Mouse (Mus musculus): ENCODE measurements at regions not wholly inside any gene's neighbourhood (a gene's known extent, or its start where the extent isn't known, plus 50 kb on each side); places are given as distances from the start of the nearest gene placed in this dataset.

GRCm38 (mm10) chr9:94431540-94431939 is 106.3 kb downstream of the 1190002N15Rik start:
- Histone ChIP-seq H3K9me3 (ENCODE audit: control insufficient read depth, low read length) (no peaks in the 10 kb centered on the region), H3K4me2 (no peak overlapping the region), H3K4me1 (ENCODE audit: control insufficient read depth, insufficient read depth, low read length) (no peaks in the 10 kb centered on the region), H3K27ac (ENCODE audit: low read depth, low read length) (no peak overlapping the region), H3K4me3 (ENCODE audit: low read depth, low read length) (no peak overlapping the region), H3K36me3 (ENCODE audit: control insufficient read depth, insufficient read depth, low read length) (no peaks in the 10 kb centered on the region), H3K9ac (ENCODE audit: low read length) (no peak overlapping the region), H3K27me3 (ENCODE audit: control insufficient read depth, insufficient read depth, low read length) (no peaks in the 10 kb centered on the region)
- DNase-seq (ENCODE audit: low spot score, missing footprints) (no peak), ATAC-seq (ENCODE audit: low FRiP score) (no peak)
- 94% methylated on average over 3 of the region's 3 CpGs for WGBS

- no peak for ATAC-seq (ENCODE audit: low FRiP score)
- WGBS, result 86% methylated on average over 6 of the region's 6 CpGs
- no peak overlapping the region for H3K27ac ChIP-seq (ENCODE audit: low read depth, low read length)
- no peak overlapping the region for H3K9ac ChIP-seq (ENCODE audit: low read length)
- no peak for DNase-seq (ENCODE audit: low spot score, missing footprints)
- no peak overlapping the region for H3K4me3 ChIP-seq (ENCODE audit: low read depth, low read length)
- H3K4me2 ChIP-seq, result no peak overlapping the region
- no peaks in the 10 kb centered on the region for H3K9me3 ChIP-seq (ENCODE audit: control insufficient read depth, low read length)
- no peaks in the 10 kb centered on the region for H3K36me3 ChIP-seq (ENCODE audit: control insufficient read depth, insufficient read depth, low read length)
- H3K27me3 ChIP-seq (ENCODE audit: control insufficient read depth, insufficient read depth, low read length), result no peaks in the 10 kb centered on the region
- no peaks in the 10 kb centered on the region for H3K4me1 ChIP-seq (ENCODE audit: control insufficient read depth, insufficient read depth, low read length)
Observed at GRCm38 (mm10) chr9:94430996-94431395, 106.9 kb downstream of the 1190002N15Rik start.

GRCm38 (mm10) chr9:94426740-94427139 is 111.1 kb downstream of the 1190002N15Rik start:
- H3K36me3 ChIP-seq (ENCODE audit: control insufficient read depth, insufficient read depth, low read length), result no peaks in the 10 kb centered on the region
- WGBS, result 91% methylated on average over 5 of the region's 5 CpGs
- DNase-seq (ENCODE audit: low spot score, missing footprints) (peak; percentile 21), ATAC-seq (ENCODE audit: low FRiP score) (no peak)
- H3K4me1 ChIP-seq (ENCODE audit: control insufficient read depth, insufficient read depth, low read length), result no peaks in the 10 kb centered on the region
- H3K27ac ChIP-seq (ENCODE audit: low read depth, low read length), result no peak overlapping the region
- H3K4me2 ChIP-seq, result no peak overlapping the region
- no peak overlapping the region for H3K4me3 ChIP-seq (ENCODE audit: low read depth, low read length)
- H3K9ac ChIP-seq (ENCODE audit: low read length), result no peak overlapping the region
- no peaks in the 10 kb centered on the region for H3K9me3 ChIP-seq (ENCODE audit: control insufficient read depth, low read length)
- H3K27me3 ChIP-seq (ENCODE audit: control insufficient read depth, insufficient read depth, low read length), result no peaks in the 10 kb centered on the region

GRCm38 (mm10) chr9:94425804-94426203 is 112.1 kb downstream of the 1190002N15Rik start:
- 68% methylated on average over 6 of the region's 6 CpGs for WGBS
- no peaks in the 10 kb centered on the region for H3K9me3 ChIP-seq (ENCODE audit: control insufficient read depth, low read length)
- no peak overlapping the region for H3K27ac ChIP-seq (ENCODE audit: low read depth, low read length)
- no peaks in the 10 kb centered on the region for H3K36me3 ChIP-seq (ENCODE audit: control insufficient read depth, insufficient read depth, low read length)
- no peaks in the 10 kb centered on the region for H3K4me1 ChIP-seq (ENCODE audit: control insufficient read depth, insufficient read depth, low read length)
- H3K4me3 ChIP-seq (ENCODE audit: low read depth, low read length), result no peak overlapping the region
- no peak overlapping the region for H3K9ac ChIP-seq (ENCODE audit: low read length)
- H3K27me3 ChIP-seq (ENCODE audit: control insufficient read depth, insufficient read depth, low read length), result no peaks in the 10 kb centered on the region
- H3K4me2 ChIP-seq, result no peak overlapping the region
- ATAC-seq (ENCODE audit: low FRiP score) (no peak), DNase-seq (ENCODE audit: low spot score, missing footprints) (peak; percentile 41)

GRCm38 (mm10) chr9:94424438-94425135 is 113.3 kb downstream of the 1190002N15Rik start:
- H3K9me3 ChIP-seq (ENCODE audit: control insufficient read depth, low read length), result no peaks in the 10 kb centered on the region
- no peak overlapping the region for H3K4me2 ChIP-seq
- no peak overlapping the region for H3K4me3 ChIP-seq (ENCODE audit: low read depth, low read length)
- no peaks in the 10 kb centered on the region for H3K27me3 ChIP-seq (ENCODE audit: control insufficient read depth, insufficient read depth, low read length)
- H3K36me3 ChIP-seq (ENCODE audit: control insufficient read depth, insufficient read depth, low read length), result no peaks in the 10 kb centered on the region
- 83% methylated on average over 5 of the region's 5 CpGs for WGBS
- DNase-seq (ENCODE audit: low spot score, missing footprints) (peak; percentile 41), ATAC-seq (ENCODE audit: low FRiP score) (no peak)
- no peak overlapping the region for H3K27ac ChIP-seq (ENCODE audit: low read depth, low read length)
- H3K4me1 ChIP-seq (ENCODE audit: control insufficient read depth, insufficient read depth, low read length), result no peaks in the 10 kb centered on the region
- no peak overlapping the region for H3K9ac ChIP-seq (ENCODE audit: low read length)

GRCm38 (mm10) chr9:94410546-94410945 is 127.3 kb downstream of the 1190002N15Rik start:
- no peaks in the 10 kb centered on the region for H3K9me3 ChIP-seq (ENCODE audit: control insufficient read depth, low read length)
- H3K4me1 ChIP-seq (ENCODE audit: control insufficient read depth, insufficient read depth, low read length), result no peaks in the 10 kb centered on the region; the same call in 1 of the 2 replicates
- no peaks in the 10 kb centered on the region for H3K27me3 ChIP-seq (ENCODE audit: control insufficient read depth, insufficient read depth, low read length)
- no peak overlapping the region; the same call in 1 of the 2 replicates for H3K27ac ChIP-seq (ENCODE audit: low read depth, low read length)
- no peak for DNase-seq (ENCODE audit: low spot score, missing footprints)
- no peak overlapping the region for H3K4me2 ChIP-seq
- no peaks in the 10 kb centered on the region for H3K36me3 ChIP-seq (ENCODE audit: control insufficient read depth, insufficient read depth, low read length)
- H3K4me3 ChIP-seq (ENCODE audit: low read depth, low read length), result no peak overlapping the region
- WGBS, result 54% methylated on average over 8 of the region's 8 CpGs
- peak; percentile 59 for ATAC-seq (ENCODE audit: low FRiP score)
- no peak overlapping the region for H3K9ac ChIP-seq (ENCODE audit: low read length)

- Histone ChIP-seq H3K27me3 (ENCODE audit: control insufficient read depth, insufficient read depth, low read length) (no peaks in the 10 kb centered on the region), H3K36me3 (ENCODE audit: control insufficient read depth, insufficient read depth, low read length) (no peaks in the 10 kb centered on the region), H3K9ac (ENCODE audit: low read length) (no peak overlapping the region), H3K4me2 (no peak overlapping the region), H3K27ac (ENCODE audit: low read depth, low read length) (no peak overlapping the region; the same call in 1 of the 2 replicates), H3K4me3 (ENCODE audit: low read depth, low read length) (no peak overlapping the region), H3K9me3 (ENCODE audit: control insufficient read depth, low read length) (no peaks in the 10 kb centered on the region), H3K4me1 (ENCODE audit: control insufficient read depth, insufficient read depth, low read length) (no peaks in the 10 kb centered on the region; the same call in 1 of the 2 replicates)
- 43% methylated on average over 3 of the region's 3 CpGs for WGBS
- ATAC-seq (ENCODE audit: low FRiP score), result peak; percentile 91
- peak; percentile 85 for DNase-seq (ENCODE audit: low spot score, missing footprints)
Observed at GRCm38 (mm10) chr9:94410042-94410441, 127.8 kb downstream of the 1190002N15Rik start.

- no peak overlapping the region for H3K9ac ChIP-seq (ENCODE audit: low read length)
- H3K4me2 ChIP-seq, result no peak overlapping the region
- ATAC-seq (ENCODE audit: low FRiP score) (peak; percentile 57), DNase-seq (ENCODE audit: low spot score, missing footprints) (no peak)
- H3K36me3 ChIP-seq (ENCODE audit: control insufficient read depth, insufficient read depth, low read length), result no peaks in the 10 kb centered on the region
- H3K27me3 ChIP-seq (ENCODE audit: control insufficient read depth, insufficient read depth, low read length), result no peaks in the 10 kb centered on the region
- 0 out of 2 replicates have a peak overlapping the region, but pooled peaks have one; percentile 11 for H3K27ac ChIP-seq (ENCODE audit: low read depth, low read length)
- H3K9me3 ChIP-seq (ENCODE audit: control insufficient read depth, low read length), result no peaks in the 10 kb centered on the region
- no peak overlapping the region for H3K4me3 ChIP-seq (ENCODE audit: low read depth, low read length)
- H3K4me1 ChIP-seq (ENCODE audit: control insufficient read depth, insufficient read depth, low read length), result no peaks in the 10 kb centered on the region; the same call in 1 of the 2 replicates
- 67% methylated on average over 7 of the region's 7 CpGs for WGBS
Observed at GRCm38 (mm10) chr9:94408635-94409323, 129.1 kb downstream of the 1190002N15Rik start.

- no peak overlapping the region for H3K4me3 ChIP-seq (ENCODE audit: low read depth, low read length)
- DNase-seq (ENCODE audit: low spot score, missing footprints) (no peak), ATAC-seq (ENCODE audit: low FRiP score) (no peak)
- no peak overlapping the region for H3K27ac ChIP-seq (ENCODE audit: low read depth, low read length)
- H3K4me2 ChIP-seq, result no peak overlapping the region
- H3K9ac ChIP-seq (ENCODE audit: low read length), result no peak overlapping the region
- no peaks in the 10 kb centered on the region for H3K9me3 ChIP-seq (ENCODE audit: control insufficient read depth, low read length)
- no peaks in the 10 kb centered on the region for H3K36me3 ChIP-seq (ENCODE audit: control insufficient read depth, insufficient read depth, low read length)
- WGBS, result 95% methylated on average over 10 of the region's 10 CpGs
- no peaks in the 10 kb centered on the region; the same call in 1 of the 2 replicates for H3K4me1 ChIP-seq (ENCODE audit: control insufficient read depth, insufficient read depth, low read length)
- H3K27me3 ChIP-seq (ENCODE audit: control insufficient read depth, insufficient read depth, low read length), result no peaks in the 10 kb centered on the region
Observed at GRCm38 (mm10) chr9:94407671-94408070, 130.2 kb downstream of the 1190002N15Rik start.

All from midbrain, embryonic 11.5 days (tissue).